Mouse (Mus musculus): Measurements from ENCODE around the gene Idua.

GRCm38 (mm10) chr5:108654444-108654990, 5.6 kb upstream of the Idua start:
- no peak for TF ChIP-seq TAL1 (IDR thresholded peaks at IDR 0.05; ENCODE audit: low read length)
- no peak for TF ChIP-seq GATA1 (IDR thresholded peaks at IDR 0.05; ENCODE audit: low read length)
